Mouse (Mus musculus): ENCODE data around the gene Klf12. TPM values are rescaled to one million over a fixed set of nuclear protein-coding genes. Genes with fewer than 3 reads are reported as not detected.

The Klf12 gene
- polyA plus RNA-seq, 1 experiment from 2014 or later, result 33.8 TPM

DNA sequence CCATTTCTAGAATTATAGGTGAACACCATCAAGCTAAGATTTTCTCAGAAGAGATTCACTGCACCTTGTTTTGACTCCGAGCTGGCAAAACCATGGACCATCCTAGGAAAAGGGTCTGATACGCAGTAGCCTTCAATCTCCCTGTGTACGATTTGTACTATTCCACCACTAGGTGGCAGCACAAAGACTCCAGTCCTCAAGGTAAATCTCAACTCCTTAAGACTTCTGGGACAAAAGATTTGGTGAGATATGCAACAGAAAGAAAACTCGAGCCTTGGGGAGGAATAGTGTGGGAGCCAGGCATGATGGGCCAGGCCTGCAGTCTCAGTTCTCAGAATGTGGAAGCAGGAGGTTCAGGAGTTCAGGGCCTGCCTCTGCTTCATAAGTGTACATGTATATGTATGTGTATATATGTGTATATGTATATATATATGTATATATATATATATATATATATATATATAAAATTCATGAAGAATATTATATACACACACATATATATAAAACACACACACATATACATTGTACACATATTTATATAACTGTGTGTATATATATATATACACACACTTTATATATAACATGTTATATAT lies 274.6 kb downstream of the Klf12 start:
- no peaks in the 10 kb centered on the region for H3K36me3 ChIP-seq
- no peak overlapping the region for H3K9ac ChIP-seq
- H3K9me3 ChIP-seq, result no peaks in the 10 kb centered on the region
- H3K4me3 ChIP-seq, result no peak overlapping the region
- no peak overlapping the region for H3K4me2 ChIP-seq (replicated peaks)
- 49% methylated on average over 4 of the region's 4 CpGs for WGBS
- no peak for ATAC-seq (ENCODE audit: insufficient number of reproducible peaks, insufficient read depth, low FRiP score, low TSS enrichment)
- no peaks in the 10 kb centered on the region for H3K27me3 ChIP-seq
- H3K4me1 ChIP-seq, result no peaks in the 10 kb centered on the region
- H3K27ac ChIP-seq, result no peak overlapping the region

DNA sequence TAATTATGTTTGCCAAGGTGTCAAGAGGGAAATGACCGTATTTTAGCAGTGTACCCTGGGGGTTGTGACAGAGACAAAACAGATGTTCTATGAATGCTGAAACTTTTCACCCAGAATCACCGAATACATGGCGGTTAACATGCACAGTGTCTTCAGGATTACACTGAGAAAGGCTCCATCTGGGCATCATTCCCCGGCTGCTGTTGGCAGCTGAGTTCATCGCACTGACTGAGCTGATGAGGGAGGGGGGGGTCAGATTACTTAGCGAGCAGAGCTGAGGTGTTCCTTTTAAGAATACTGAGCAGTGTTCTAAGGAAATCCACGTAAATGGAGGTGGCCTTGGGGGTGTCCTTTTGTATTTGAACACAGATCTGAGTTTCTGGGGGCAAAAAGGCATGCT lies 301.0 kb downstream of the Klf12 start:
- H3K36me3 ChIP-seq, result peaks cover 6% of the 10 kb centered on the region
- no peak for ATAC-seq (ENCODE audit: insufficient number of reproducible peaks, insufficient read depth, low FRiP score, low TSS enrichment)
- H3K4me2 ChIP-seq (replicated peaks), result no peak overlapping the region
- no peak overlapping the region for H3K9ac ChIP-seq
- 44% methylated on average over 7 of the region's 7 CpGs for WGBS
- H3K27ac ChIP-seq, result no peak overlapping the region
- no peak overlapping the region for H3K4me3 ChIP-seq
- no peaks in the 10 kb centered on the region for H3K9me3 ChIP-seq
- no peaks in the 10 kb centered on the region for H3K4me1 ChIP-seq
- no peaks in the 10 kb centered on the region for H3K27me3 ChIP-seq

GRCm38 (mm10) chr14:99981209-99981608 lies 303.3 kb downstream of the Klf12 start:
- ATAC-seq (ENCODE audit: insufficient number of reproducible peaks, insufficient read depth, low FRiP score, low TSS enrichment), result no peak
- 91% methylated on average over 3 of the region's 3 CpGs for WGBS
- H3K27ac ChIP-seq, result no peak overlapping the region
- H3K4me1 ChIP-seq, result no peaks in the 10 kb centered on the region
- H3K4me2 ChIP-seq (replicated peaks), result no peak overlapping the region
- H3K27me3 ChIP-seq, result no peaks in the 10 kb centered on the region
- H3K9ac ChIP-seq, result no peak overlapping the region
- H3K4me3 ChIP-seq, result no peak overlapping the region
- H3K36me3 ChIP-seq, result no peaks in the 10 kb centered on the region
- no peaks in the 10 kb centered on the region for H3K9me3 ChIP-seq

DNA sequence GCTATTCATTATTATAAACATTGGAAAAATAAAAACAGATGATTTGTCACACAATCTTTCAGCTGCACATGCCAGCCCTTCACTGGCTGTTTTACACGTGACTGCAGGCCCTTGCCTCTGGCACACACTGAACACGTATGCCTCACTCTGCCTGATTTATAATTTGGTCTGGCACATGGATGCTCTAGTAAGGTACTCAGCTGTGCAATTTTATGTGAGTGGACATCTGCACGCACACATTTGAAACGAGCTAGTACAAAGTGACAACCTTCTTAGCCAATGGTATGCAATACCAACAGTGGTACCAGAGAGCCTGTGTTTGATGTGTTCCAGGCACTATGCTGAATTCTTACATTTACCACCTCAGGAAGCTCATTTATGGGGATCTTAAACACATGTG lies 316.6 kb downstream of the Klf12 start:
- 65% methylated on average over 4 of the region's 4 CpGs for WGBS
- Histone ChIP-seq H3K9ac (no peak overlapping the region), H3K27ac (no peak overlapping the region), H3K4me2 (replicated peaks) (no peak overlapping the region), H3K4me1 (no peaks in the 10 kb centered on the region), H3K9me3 (no peaks in the 10 kb centered on the region), H3K27me3 (no peaks in the 10 kb centered on the region), H3K4me3 (no peak overlapping the region), H3K36me3 (no peaks in the 10 kb centered on the region)
- no peak for ATAC-seq (ENCODE audit: insufficient number of reproducible peaks, insufficient read depth, low FRiP score, low TSS enrichment)

GRCm38 (mm10) chr14:99960500-99961229 lies 323.8 kb downstream of the Klf12 start:
- Histone ChIP-seq H3K27ac (no peak overlapping the region), H3K9ac (no peak overlapping the region), H3K9me3 (no peaks in the 10 kb centered on the region), H3K4me2 (replicated peaks) (no peak overlapping the region), H3K36me3 (no peaks in the 10 kb centered on the region), H3K4me3 (no peak overlapping the region), H3K4me1 (no peaks in the 10 kb centered on the region), H3K27me3 (no peaks in the 10 kb centered on the region)
- ATAC-seq (ENCODE audit: insufficient number of reproducible peaks, insufficient read depth, low FRiP score, low TSS enrichment), result no peak
- 72% methylated on average over 10 of the region's 10 CpGs for WGBS

DNA sequence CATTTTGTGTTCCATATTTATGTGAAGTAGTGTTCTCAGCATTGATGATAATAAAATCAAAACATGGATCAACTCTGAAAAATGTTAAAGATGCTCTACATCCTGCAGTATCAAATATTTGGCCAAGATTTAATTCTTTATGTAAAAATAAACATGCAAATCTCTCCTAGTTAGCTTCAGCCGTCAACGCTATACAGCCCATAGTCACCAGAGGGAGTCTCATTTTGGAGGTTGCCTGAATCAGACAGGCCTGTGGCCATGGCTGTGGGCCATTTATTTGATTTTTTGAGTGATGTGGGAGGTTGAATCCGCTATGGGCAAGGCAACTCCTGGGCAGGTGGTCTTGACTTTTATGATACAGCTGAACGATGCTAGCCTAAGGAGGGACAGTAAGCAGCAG lies 329.3 kb downstream of the Klf12 start:
- 93% methylated on average over 4 of the region's 4 CpGs for WGBS
- Histone ChIP-seq H3K27me3 (no peaks in the 10 kb centered on the region), H3K4me2 (replicated peaks) (no peak overlapping the region), H3K4me3 (no peak overlapping the region), H3K27ac (no peak overlapping the region), H3K36me3 (no peaks in the 10 kb centered on the region), H3K9me3 (no peaks in the 10 kb centered on the region), H3K9ac (no peak overlapping the region), H3K4me1 (no peaks in the 10 kb centered on the region)
- ATAC-seq (ENCODE audit: insufficient number of reproducible peaks, insufficient read depth, low FRiP score, low TSS enrichment), result no peak

DNA sequence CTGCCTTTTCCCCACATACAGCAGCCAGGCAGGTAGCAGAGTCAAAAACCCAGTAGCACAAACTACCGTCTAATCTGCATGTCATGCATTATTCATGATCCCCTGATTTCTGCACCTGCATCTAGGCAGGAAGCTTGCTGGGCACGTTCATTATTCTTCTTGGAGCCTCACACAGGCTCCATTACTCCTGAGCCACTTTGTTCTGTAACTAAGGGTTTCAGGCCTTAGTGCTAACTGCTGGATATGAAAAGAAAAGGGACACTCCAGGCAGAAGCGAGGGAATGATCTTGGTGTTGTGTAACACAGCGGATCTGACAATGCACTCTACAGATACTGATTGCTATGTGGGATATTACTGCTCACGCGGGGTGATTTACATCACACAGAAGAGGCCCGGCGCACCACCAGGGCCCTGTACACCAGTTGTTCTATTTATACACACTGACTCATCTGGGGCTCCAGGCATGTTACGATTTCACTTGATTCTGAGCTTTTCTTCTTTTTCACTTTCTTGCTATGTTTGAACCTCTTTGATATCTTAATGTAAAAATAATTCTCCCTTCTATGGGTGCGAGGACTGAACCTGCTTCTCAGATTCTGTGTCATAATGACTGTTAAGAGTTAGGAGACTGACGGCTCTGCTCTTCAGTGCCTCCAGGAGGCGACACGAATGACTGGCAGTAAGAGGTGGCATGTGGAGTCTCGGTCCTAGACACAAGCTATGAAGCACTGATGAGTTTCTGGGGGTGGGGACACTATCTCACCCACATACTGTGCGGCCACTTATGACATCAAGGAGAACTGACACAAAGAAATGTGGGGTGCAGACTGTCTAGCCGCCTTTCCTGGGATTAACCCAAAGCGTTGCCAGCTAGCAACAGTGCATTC lies 340.0 kb downstream of the Klf12 start:
- Histone ChIP-seq H3K27me3 (no peaks in the 10 kb centered on the region), H3K4me1 (peaks cover 17% of the 10 kb centered on the region), H3K4me3 (no peak overlapping the region), H3K9me3 (no peaks in the 10 kb centered on the region), H3K4me2 (replicated peaks) (no peak overlapping the region), H3K27ac (0 out of 2 replicates have a peak overlapping the region, but pooled peaks have one; percentile 73), H3K36me3 (0 out of 2 replicates have a peak, but pooled peaks cover 8% of the 10 kb centered on the region), H3K9ac (no peak overlapping the region)
- ATAC-seq (ENCODE audit: insufficient number of reproducible peaks, insufficient read depth, low FRiP score, low TSS enrichment), result 0 out of 2 replicates have a peak, but pooled peaks have one; percentile 22
- 78% methylated on average over 17 of the region's 17 CpGs for WGBS

DNA sequence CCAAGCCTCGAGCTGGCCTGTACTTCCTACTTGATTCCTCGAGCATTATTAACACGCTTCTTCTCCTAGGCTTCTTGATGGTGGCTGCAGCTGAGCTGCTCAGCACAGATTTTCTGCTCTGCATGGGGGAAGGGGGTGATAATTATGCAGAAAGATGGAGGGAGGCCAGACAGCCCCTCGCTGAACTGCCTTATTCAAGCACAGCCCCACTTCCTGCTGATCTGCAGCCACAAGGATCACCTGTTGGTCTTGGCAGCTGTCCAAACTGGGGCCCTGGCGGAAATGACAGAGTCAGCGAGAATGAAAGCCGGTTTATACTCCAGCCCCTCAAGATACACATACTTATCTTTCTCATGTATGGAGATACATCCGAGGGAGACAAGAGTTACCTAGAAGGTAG lies 341.3 kb downstream of the Klf12 start:
- WGBS, result 15% methylated on average over 8 of the region's 8 CpGs
- H3K9ac ChIP-seq, result no peak overlapping the region
- no peaks in the 10 kb centered on the region for H3K9me3 ChIP-seq
- 0 out of 2 replicates have a peak, but pooled peaks cover 6% of the 10 kb centered on the region for H3K36me3 ChIP-seq
- peak; percentile 93 for ATAC-seq (ENCODE audit: insufficient number of reproducible peaks, insufficient read depth, low FRiP score, low TSS enrichment)
- no peaks in the 10 kb centered on the region for H3K27me3 ChIP-seq
- H3K4me2 ChIP-seq (replicated peaks), result peak overlapping the region; percentile 22
- H3K4me3 ChIP-seq, result no peak overlapping the region
- peaks cover 17% of the 10 kb centered on the region for H3K4me1 ChIP-seq
- H3K27ac ChIP-seq, result peak overlapping the region; percentile 75

DNA sequence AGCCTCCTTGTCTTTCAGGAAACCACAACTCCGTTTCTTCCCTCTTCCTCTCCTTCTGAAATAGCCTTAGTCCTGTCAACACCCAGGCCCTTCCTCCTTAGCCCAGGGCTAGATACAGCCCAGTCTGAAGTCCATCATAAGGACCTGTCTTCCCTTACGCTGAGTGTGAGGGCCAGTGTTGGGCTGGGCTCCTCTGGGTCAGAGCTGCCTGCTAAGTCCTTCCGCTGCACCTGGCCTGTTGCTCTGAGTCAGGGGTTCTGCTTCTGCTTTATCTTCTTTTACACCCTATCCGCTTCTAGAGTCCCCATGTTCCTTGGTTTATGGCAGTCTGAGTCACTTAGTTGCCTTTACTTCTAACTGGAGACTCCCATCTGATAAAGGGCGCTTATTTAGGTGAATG lies 351.0 kb downstream of the Klf12 start:
- 78% methylated on average over 5 of the region's 5 CpGs for WGBS

DNA sequence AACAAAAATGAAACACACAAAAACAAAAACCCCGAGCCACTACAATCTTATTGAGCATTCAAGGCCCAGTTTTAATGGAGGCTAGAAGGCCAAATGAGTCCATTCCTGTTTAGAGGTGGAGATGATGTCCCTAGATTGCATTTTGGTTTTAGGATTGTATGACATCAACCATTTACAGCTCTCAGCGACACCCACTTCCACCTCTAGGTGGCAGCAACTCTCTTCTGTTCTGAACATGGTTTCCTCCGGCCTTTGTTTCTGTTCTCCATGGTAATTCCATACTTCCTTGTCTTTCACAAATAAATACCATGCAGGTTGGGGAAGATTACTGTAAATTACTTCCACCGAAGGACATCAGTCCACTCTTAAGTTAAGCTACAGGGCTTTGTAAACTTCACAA lies 352.6 kb downstream of the Klf12 start:
- H3K36me3 ChIP-seq, result no peaks in the 10 kb centered on the region

More for the DNA sequence above, 351.0 kb downstream of the Klf12 start:
- no peak for ATAC-seq (ENCODE audit: insufficient number of reproducible peaks, insufficient read depth, low FRiP score, low TSS enrichment)
- no peak overlapping the region for H3K4me3 ChIP-seq
- 0 out of 2 replicates have a peak, but pooled peaks cover 3% of the 10 kb centered on the region for H3K4me1 ChIP-seq
- H3K27me3 ChIP-seq, result no peaks in the 10 kb centered on the region
- no peak overlapping the region for H3K27ac ChIP-seq
- no peak overlapping the region for H3K9ac ChIP-seq
- no peaks in the 10 kb centered on the region for H3K9me3 ChIP-seq
- H3K36me3 ChIP-seq, result no peaks in the 10 kb centered on the region
- no peak overlapping the region for H3K4me2 ChIP-seq (replicated peaks)

DNA sequence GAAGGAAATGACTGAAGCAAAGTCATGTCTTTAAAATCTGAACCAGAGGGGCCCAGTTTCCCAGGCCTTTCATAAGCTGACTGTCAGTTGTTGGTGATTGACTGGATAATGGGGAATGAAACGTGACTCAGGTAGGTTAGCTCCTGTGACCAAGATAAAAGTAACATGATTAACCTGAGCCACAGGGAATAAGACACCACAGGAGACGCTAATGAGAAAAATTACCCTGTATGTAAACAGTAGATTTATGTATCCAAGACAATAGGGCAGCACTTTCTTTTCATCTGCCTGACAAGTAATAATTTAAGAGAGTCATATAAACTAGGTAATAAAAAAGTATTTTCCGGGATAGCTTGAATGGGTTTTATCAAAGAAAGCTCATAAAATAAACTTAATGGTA lies 372.6 kb downstream of the Klf12 start:
- H3K27me3 ChIP-seq, result no peaks in the 10 kb centered on the region
- H3K27ac ChIP-seq, result no peak overlapping the region
- H3K4me2 ChIP-seq (replicated peaks), result no peak overlapping the region
- no peaks in the 10 kb centered on the region for H3K36me3 ChIP-seq
- H3K9ac ChIP-seq, result no peak overlapping the region
- no peaks in the 10 kb centered on the region for H3K4me1 ChIP-seq
- ATAC-seq (ENCODE audit: insufficient number of reproducible peaks, insufficient read depth, low FRiP score, low TSS enrichment), result no peak
- 66% methylated on average over 3 of the region's 3 CpGs for WGBS
- no peak overlapping the region for H3K4me3 ChIP-seq
- H3K9me3 ChIP-seq, result no peaks in the 10 kb centered on the region

More for the DNA sequence above, 352.6 kb downstream of the Klf12 start:
- Histone ChIP-seq H3K9ac (no peak overlapping the region), H3K4me2 (replicated peaks) (no peak overlapping the region), H3K9me3 (no peaks in the 10 kb centered on the region), H3K27me3 (no peaks in the 10 kb centered on the region), H3K27ac (no peak overlapping the region), H3K4me1 (0 out of 2 replicates have a peak, but pooled peaks cover 3% of the 10 kb centered on the region), H3K4me3 (no peak overlapping the region)
- 5% methylated on average over 4 of the region's 4 CpGs for WGBS
- ATAC-seq (ENCODE audit: insufficient number of reproducible peaks, insufficient read depth, low FRiP score, low TSS enrichment), result 0 out of 2 replicates have a peak, but pooled peaks have one; percentile 52
